Mouse (Mus musculus): ENCODE measurements around the gene Zbtb20.

GRCm38 (mm10) chr16:43573181-43573833 lies 697.6 kb downstream of the Zbtb20 start:
- TF ChIP-seq CTCF (IDR thresholded peaks at IDR 0.05; ENCODE audit: low read depth) (no peak), EP300 (IDR thresholded peaks at IDR 0.05; ENCODE audit: low read depth) (no peak)

All from heart, postnatal 0 days (tissue).